Mouse (Mus musculus) layer of hippocampus, postnatal 10 days (tissue): ENCODE results near the gene 9430038I01Rik. TPM values are rescaled to one million over a fixed set of nuclear protein-coding genes. Genes with fewer than 3 reads are reported as not detected.

Source experiments
- DNase-seq, 2 experiments: peaks; one replicate each; pipeline ENCODE4 v3.0.0; 2021; ENCODE audit warnings: low spot score in 2 of 2
- total RNA-seq, 2 experiments: library from RNA; stranded (reverse); gene quantifications; 2 replicates each; pipeline ENCODE4 v1.2.3; 2021

The 9430038I01Rik gene
- total RNA-seq, 2 experiments from 2014 or later, result 5.7 to 7.9 TPM

DNA sequence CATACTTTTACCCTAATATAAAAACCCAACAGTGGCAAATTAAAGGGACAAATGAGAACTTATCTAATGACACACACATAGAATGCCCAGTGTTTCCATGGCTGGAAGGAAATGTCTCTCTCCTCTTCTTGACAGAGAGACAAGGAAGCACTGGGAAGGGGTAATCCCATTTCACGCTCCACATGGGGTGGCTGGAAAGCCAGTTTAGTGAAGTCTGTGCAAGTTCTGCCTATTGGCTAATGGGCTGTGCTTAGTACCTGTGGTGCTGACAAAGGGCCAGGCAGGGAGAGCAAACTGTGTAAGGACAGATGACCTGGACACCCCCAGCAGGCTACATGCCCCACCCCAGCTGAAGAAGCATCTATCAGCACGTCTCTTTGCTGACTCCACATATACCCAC is 40.4 kb downstream of the 9430038I01Rik start:
- no peak for DNase-seq

- DNase-seq, result no peak
Measured at GRCm38 (mm10) chr7:137366736-137367135, 43.8 kb downstream of the 9430038I01Rik start.

GRCm38 (mm10) chr7:137365056-137365455 is 45.5 kb downstream of the 9430038I01Rik start:
- DNase-seq, result no peak

DNA sequence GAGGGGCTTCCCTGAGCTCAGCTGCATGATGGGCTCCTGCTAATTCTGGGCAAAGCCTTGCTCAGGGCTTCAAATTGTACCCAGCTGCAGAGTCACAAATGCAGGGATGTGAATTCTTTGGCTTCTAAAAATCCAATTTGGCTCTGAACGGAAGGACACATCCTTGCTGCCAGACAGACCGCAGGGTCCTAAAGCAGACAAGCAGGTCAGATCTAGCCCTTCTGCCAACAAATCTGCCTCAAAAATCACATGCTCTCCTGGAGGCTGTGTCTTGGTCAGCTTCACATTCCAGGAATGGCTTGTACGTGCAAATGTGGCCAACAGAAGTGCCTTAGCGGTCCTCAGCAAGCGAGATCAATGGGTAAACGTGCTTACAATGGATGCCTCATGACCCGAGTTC is 46.0 kb downstream of the 9430038I01Rik start:
- no peak for DNase-seq

GRCm38 (mm10) chr7:137346860-137347259 is 63.7 kb downstream of the 9430038I01Rik start:
- no peak for DNase-seq

- no peak for DNase-seq
Measured at GRCm38 (mm10) chr7:137346068-137346467, 64.5 kb downstream of the 9430038I01Rik start.

DNA sequence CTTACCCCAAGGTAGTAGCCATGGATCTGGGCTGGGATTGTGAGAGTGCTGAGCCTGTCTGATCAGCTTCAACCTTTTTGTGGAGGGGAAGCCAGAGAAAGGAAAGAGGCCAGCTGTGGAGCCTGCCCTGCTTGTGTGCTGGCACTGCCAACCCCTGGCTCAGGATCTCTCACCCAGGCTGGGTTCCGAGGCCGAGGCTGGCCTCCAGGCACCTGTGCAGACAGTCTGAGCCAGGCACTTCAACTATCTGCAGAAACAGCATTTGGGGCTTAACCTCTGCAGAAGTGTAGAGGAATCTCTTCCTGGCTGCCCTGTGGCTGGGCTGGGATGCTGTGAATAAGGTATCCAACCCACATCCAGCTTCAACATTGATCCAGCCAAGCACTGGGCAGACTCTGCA is 76.6 kb downstream of the 9430038I01Rik start:
- DNase-seq, result no peak

Other genes starting within 250 kb of the 9430038I01Rik start
- gene Ebf3, start 96.3 kb downstream of the 9430038I01Rik start, total RNA-seq, result 1 to 10 TPM; 2.0 to 2.1 TPM
- 100 to 1,000 TPM; 136 to 147 TPM for gene Glrx3, start 26.9 kb upstream of the 9430038I01Rik start, total RNA-seq